Mouse (Mus musculus): ENCODE results near the gene Fbxo2. TPM values are rescaled to one million over a fixed set of nuclear protein-coding genes. Genes with fewer than 3 reads are reported as not detected.

Fbxo2 gene
- polyA plus RNA-seq, 1 experiment from 2014 or later: not detected

GRCm38 (mm10) chr4:148158436-148159348 lies 1.7 kb upstream of the Fbxo2 start:
- Histone ChIP-seq H3K36me3 (replicated peaks; ENCODE audit: insufficient read depth, low read length) (no peaks in the 10 kb centered on the region), H3K4me2 (ENCODE audit: low read depth, low read length) (peak overlapping the region; percentile 98), H3K9ac (replicated peaks) (peak overlapping the region; percentile 71), H3K27me3 (ENCODE audit: insufficient read depth, low read length) (peaks cover 45% of the 10 kb centered on the region), H3K4me3 (ENCODE audit: low read depth, low read length) (peak overlapping the region; percentile 59), H3K9me3 (ENCODE audit: low read length) (no peaks in the 10 kb centered on the region), H3K4me1 (ENCODE audit: insufficient read depth) (peaks cover 16% of the 10 kb centered on the region), H3K27ac (ENCODE audit: low read depth) (no peak overlapping the region)
- ATAC-seq (no peak), DNase-seq (no peak)
- TF ChIP-seq CTCF (IDR thresholded peaks at IDR 0.05; ENCODE audit: low read depth) (no peak), EP300 (IDR thresholded peaks at IDR 0.05; ENCODE audit: low read depth) (no peak)
- 45% methylated on average over 27 of the region's 27 CpGs for WGBS (ENCODE audit: insufficient replicate concordance)

- Histone ChIP-seq H3K27ac (ENCODE audit: low read depth) (peak overlapping the region; percentile 44; the same call in 1 of the 2 replicates), H3K27me3 (ENCODE audit: insufficient read depth, low read length) (peaks cover 56% of the 10 kb centered on the region), H3K9me3 (ENCODE audit: low read length) (no peaks in the 10 kb centered on the region), H3K36me3 (replicated peaks; ENCODE audit: insufficient read depth, low read length) (no peaks in the 10 kb centered on the region), H3K4me2 (ENCODE audit: low read depth, low read length) (peak overlapping the region; percentile 98), H3K4me1 (ENCODE audit: insufficient read depth) (peaks cover 18% of the 10 kb centered on the region), H3K9ac (replicated peaks) (peak overlapping the region; percentile 71), H3K4me3 (ENCODE audit: low read depth, low read length) (peak overlapping the region; percentile 59)
- under 1% methylated on average over 50 of the region's 55 CpGs for WGBS (ENCODE audit: insufficient replicate concordance)
- no peak for TF ChIP-seq EP300 (IDR thresholded peaks at IDR 0.05; ENCODE audit: low read depth)
- TF ChIP-seq CTCF (IDR thresholded peaks at IDR 0.05; ENCODE audit: low read depth): peak; percentile 41
- ATAC-seq (peak; percentile 93), DNase-seq (peak; percentile 93)
These were observed 631 bp upstream of the Fbxo2 start for GRCm38 (mm10) chr4:148159544-148160435.

GRCm38 (mm10) chr4:148164002-148164439 lies 3.6 kb downstream of the Fbxo2 start:
- H3K4me3 ChIP-seq (ENCODE audit: low read depth, low read length): 0 out of 2 replicates have a peak overlapping the region, but pooled peaks have one; percentile 17
- H3K4me2 ChIP-seq (ENCODE audit: low read depth, low read length): peak overlapping the region; percentile 50
- peaks cover 15% of the 10 kb centered on the region for H3K4me1 ChIP-seq (ENCODE audit: insufficient read depth)
- DNase-seq (peak; percentile 77), ATAC-seq (peak; percentile 18; the same call in 1 of the 2 replicates)
- no peak overlapping the region for H3K27ac ChIP-seq (ENCODE audit: low read depth)
- H3K27me3 ChIP-seq (ENCODE audit: insufficient read depth, low read length): peaks cover 76% of the 10 kb centered on the region
- TF ChIP-seq EP300 (IDR thresholded peaks at IDR 0.05; ENCODE audit: low read depth): no peak
- peak; percentile 83 for TF ChIP-seq CTCF (IDR thresholded peaks at IDR 0.05; ENCODE audit: low read depth)
- H3K9ac ChIP-seq (replicated peaks): no peak overlapping the region
- H3K9me3 ChIP-seq (ENCODE audit: low read length): no peaks in the 10 kb centered on the region
- 0% methylated on average over 28 of the region's 29 CpGs for WGBS (ENCODE audit: insufficient replicate concordance)
- no peaks in the 10 kb centered on the region for H3K36me3 ChIP-seq (replicated peaks; ENCODE audit: insufficient read depth, low read length)

- Histone ChIP-seq H3K9ac (replicated peaks) (no peak overlapping the region), H3K36me3 (replicated peaks; ENCODE audit: insufficient read depth, low read length) (no peaks in the 10 kb centered on the region), H3K4me3 (ENCODE audit: low read depth, low read length) (no peak overlapping the region), H3K27ac (ENCODE audit: low read depth) (no peak overlapping the region), H3K9me3 (ENCODE audit: low read length) (no peaks in the 10 kb centered on the region), H3K4me1 (ENCODE audit: insufficient read depth) (peaks cover 11% of the 10 kb centered on the region), H3K4me2 (ENCODE audit: low read depth, low read length) (no peak overlapping the region; the same call in 1 of the 2 replicates), H3K27me3 (ENCODE audit: insufficient read depth, low read length) (peaks cover 74% of the 10 kb centered on the region)
- ATAC-seq (no peak), DNase-seq (no peak)
- WGBS (ENCODE audit: insufficient replicate concordance): under 1% methylated on average over 16 of the region's 16 CpGs
- TF ChIP-seq EP300 (IDR thresholded peaks at IDR 0.05; ENCODE audit: low read depth) (no peak), CTCF (IDR thresholded peaks at IDR 0.05; ENCODE audit: low read depth) (no peak)
These were observed 4.0 kb downstream of the Fbxo2 start for GRCm38 (mm10) chr4:148164461-148164860.

DNA sequence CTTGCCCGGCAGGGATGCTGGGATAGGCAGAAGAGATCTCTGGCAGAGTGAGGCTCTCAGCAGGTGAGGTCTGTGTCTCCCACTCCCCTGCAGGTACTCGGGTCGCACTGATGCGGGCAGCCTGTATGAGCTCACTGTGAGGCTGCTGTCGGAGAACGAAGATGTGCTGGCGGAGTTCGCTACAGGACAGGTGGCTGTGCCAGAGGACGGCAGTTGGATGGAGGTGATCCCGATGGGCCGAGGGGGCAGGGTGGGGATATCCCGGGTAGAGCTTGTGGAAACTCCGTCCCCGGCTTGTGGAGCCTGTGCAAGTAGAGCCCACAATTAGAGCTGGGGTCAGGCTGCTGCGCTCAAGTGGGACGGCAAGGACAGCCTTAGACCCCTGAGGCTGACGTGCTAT lies 5.1 kb downstream of the Fbxo2 start:
- TF ChIP-seq CTCF (IDR thresholded peaks at IDR 0.05; ENCODE audit: low read depth) (no peak), EP300 (IDR thresholded peaks at IDR 0.05; ENCODE audit: low read depth) (no peak)
- Histone ChIP-seq H3K9me3 (ENCODE audit: low read length) (no peaks in the 10 kb centered on the region), H3K4me2 (ENCODE audit: low read depth, low read length) (no peak overlapping the region), H3K27me3 (ENCODE audit: insufficient read depth, low read length) (peaks cover 78% of the 10 kb centered on the region), H3K4me3 (ENCODE audit: low read depth, low read length) (no peak overlapping the region), H3K27ac (ENCODE audit: low read depth) (no peak overlapping the region), H3K9ac (replicated peaks) (no peak overlapping the region), H3K4me1 (ENCODE audit: insufficient read depth) (peaks cover 2% of the 10 kb centered on the region; the same call in 1 of the 2 replicates), H3K36me3 (replicated peaks; ENCODE audit: insufficient read depth, low read length) (no peaks in the 10 kb centered on the region)
- ATAC-seq (no peak), DNase-seq (no peak)
- WGBS (ENCODE audit: insufficient replicate concordance): 14% methylated on average over 17 of the region's 17 CpGs
